Mouse (Mus musculus) left cerebral cortex, postnatal 36 days (tissue): ENCODE data around the gene Gm28036. TPM values are rescaled to one million over a fixed set of nuclear protein-coding genes. Genes with fewer than 3 reads are reported as not detected.

ENCODE experiments used
- DNase-seq, 2 experiments: peaks; one replicate each; pipeline ENCODE4 v3.0.0; 2021 to 2022; ENCODE audit warnings: low spot score in 2 of 2, mixed read lengths in 1 of 2
- intact Hi-C: fragments of 180-260 bp; cut with DNase I; formaldehyde crosslinking; loops from one replicate; pipeline ENCODE4 v1.15.1; 2025
- total RNA-seq, 2 experiments: library from RNA; stranded (reverse); gene quantifications; 2 replicates each; pipeline ENCODE4 v1.2.3; 2021

Gm28036 gene
- total RNA-seq, 2 experiments from 2014 or later: 19.2 to 22.8 TPM

GRCm38 (mm10) chr2:156089799-156090198 is 37.1 kb downstream of the Gm28036 start:
- intact Hi-C loops: no loop called here
- DNase-seq: no peak

- DNase-seq: no peak
- intact Hi-C loops: no loop called here
Observed at GRCm38 (mm10) chr2:156087391-156088110, 39.3 kb downstream of the Gm28036 start.

GRCm38 (mm10) chr2:156084541-156084940 is 42.4 kb downstream of the Gm28036 start:
- no peak for DNase-seq
- intact Hi-C loops: no loop called here

GRCm38 (mm10) chr2:156080391-156080790 is 46.5 kb downstream of the Gm28036 start:
- no peak for DNase-seq
- intact Hi-C loops: no loop called here

GRCm38 (mm10) chr2:156079674-156080073 is 47.2 kb downstream of the Gm28036 start:
- DNase-seq: no peak
- intact Hi-C loops: no loop called here

- DNase-seq: no peak
- intact Hi-C loops: no loop called here
Observed at GRCm38 (mm10) chr2:156079183-156079560, 47.7 kb downstream of the Gm28036 start.

- intact Hi-C loops: no loop called here
- no peak for DNase-seq
Observed at GRCm38 (mm10) chr2:156078421-156079182, 48.3 kb downstream of the Gm28036 start.

GRCm38 (mm10) chr2:156077461-156077860 is 49.4 kb downstream of the Gm28036 start:
- no peak for DNase-seq
- intact Hi-C loops: no loop called here

- DNase-seq: no peak
- intact Hi-C loops: no loop called here
Observed at GRCm38 (mm10) chr2:156073725-156074124, 53.2 kb downstream of the Gm28036 start.

- intact Hi-C loops: no loop called here
Observed at GRCm38 (mm10) chr2:156071236-156071635, 55.7 kb downstream of the Gm28036 start.

GRCm38 (mm10) chr2:156067916-156068315 is 59.0 kb downstream of the Gm28036 start:
- DNase-seq: no peak
- intact Hi-C loops: no loop called here

More at GRCm38 (mm10) chr2:156071236-156071635, 55.7 kb downstream of the Gm28036 start:
- DNase-seq: no peak

- intact Hi-C loops: no loop called here
- DNase-seq: no peak
Observed at GRCm38 (mm10) chr2:156066126-156066525, 60.8 kb downstream of the Gm28036 start.

GRCm38 (mm10) chr2:156065099-156066041 is 61.5 kb downstream of the Gm28036 start, which contains the start of gene Spag4:
Spag4 (plus strand) TSS chr2:156065175.
- peak; percentile 61 to 64 for DNase-seq
- intact Hi-C loops: no loop called here

GRCm38 (mm10) chr2:156052816-156053215 is 74.1 kb downstream of the Gm28036 start, which contains the start of gene Fer1l4:
Fer1l4 (minus strand) TSS chr2:156052947.
- intact Hi-C loops: no loop called here
- DNase-seq: no peak

GRCm38 (mm10) chr2:156047929-156048328 is 79.0 kb downstream of the Gm28036 start:
- DNase-seq: no peak
- intact Hi-C loops: no loop called here

- intact Hi-C loops: no loop called here
- DNase-seq: no peak
Observed at GRCm38 (mm10) chr2:156042903-156043302, 84.0 kb downstream of the Gm28036 start.

GRCm38 (mm10) chr2:156039390-156039789 is 87.5 kb downstream of the Gm28036 start:
- no peak for DNase-seq
- intact Hi-C loops: no loop called here

- no peak for DNase-seq
- intact Hi-C loops: no loop called here
Observed at GRCm38 (mm10) chr2:156025482-156025881, 101.4 kb downstream of the Gm28036 start.
